Mouse (Mus musculus) gastrocnemius, postnatal 36 days (tissue): Measurements from ENCODE around the gene Kif28. TPM values are rescaled to one million over a fixed set of nuclear protein-coding genes. Genes with fewer than 3 reads are reported as not detected.
"Not testable (repeated sequence)": the region's sequence is repeated elsewhere in the genome, so short reads cannot be mapped to it uniquely, and the experiment has no call there.

Experiments used
- DNase-seq, 2 experiments: peaks; one replicate each; pipeline ENCODE4 v3.0.0; 2022
- intact Hi-C: fragments of 180-260 bp; cut with DNase I; formaldehyde crosslinking; loops from one replicate; pipeline ENCODE4 v1.15.1; 2025
- long read RNA-seq, 2 experiments: library from polyadenylated mRNA; stranded (forward); transcript quantifications; one replicate each; pipeline ENCODE4 v2.0.0; 2021
- total RNA-seq, 2 experiments: library from RNA; stranded (reverse); gene quantifications; 2 replicates each; pipeline ENCODE4 v1.2.3; 2021

Kif28 gene
- total RNA-seq: under 1 TPM in 1 of 2 experiments, not detected in 1; 0.15 TPM
- long read RNA-seq, experiment 1: 0 reads
- long read RNA-seq, experiment 2: 0 reads

DNA sequence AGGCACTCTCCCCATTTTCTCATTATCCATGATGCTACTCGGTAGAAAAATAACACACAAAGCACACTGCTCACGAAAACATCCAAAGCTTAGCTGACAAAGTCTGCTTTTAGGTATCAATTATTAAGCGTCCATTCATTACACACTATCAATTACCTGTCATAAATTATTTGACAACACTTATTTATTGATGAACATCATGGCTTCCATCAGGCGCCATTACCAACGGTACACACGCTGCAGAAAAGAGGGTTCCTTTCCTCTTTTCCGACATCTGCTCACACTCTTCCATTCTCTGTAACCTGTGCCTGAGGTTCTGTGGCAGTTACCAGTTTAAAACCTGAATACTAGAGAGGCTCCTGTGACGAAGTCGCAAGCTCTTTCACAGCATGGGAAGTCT, at the start of gene Kif28:
Gene Kif28, minus strand, starts transcription at position 101 of the 400 bp plus-strand sequence.
- intact Hi-C loops: no loop called here
- no peak for DNase-seq

DNA sequence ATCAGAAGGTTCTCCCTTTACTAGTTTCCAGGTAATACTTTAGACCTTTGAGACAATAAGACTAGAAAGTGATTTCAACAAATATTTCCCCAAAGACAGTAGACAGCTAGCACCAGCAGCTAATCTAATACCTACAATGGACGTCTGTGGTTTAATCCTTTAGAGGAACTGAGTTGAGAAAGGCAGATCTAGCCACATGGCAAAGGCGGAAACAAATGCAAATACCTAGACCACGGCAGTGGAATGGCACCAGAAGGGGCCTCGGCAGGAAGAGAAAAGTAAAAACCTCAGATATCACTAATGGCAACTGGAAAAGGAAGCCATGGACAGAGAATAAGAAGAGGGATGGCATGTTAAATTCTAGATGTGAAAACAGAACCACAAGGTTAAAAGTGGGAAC, 42.2 kb upstream of the Kif28 start:
- no peak for DNase-seq
- intact Hi-C loops: no loop called here

DNA sequence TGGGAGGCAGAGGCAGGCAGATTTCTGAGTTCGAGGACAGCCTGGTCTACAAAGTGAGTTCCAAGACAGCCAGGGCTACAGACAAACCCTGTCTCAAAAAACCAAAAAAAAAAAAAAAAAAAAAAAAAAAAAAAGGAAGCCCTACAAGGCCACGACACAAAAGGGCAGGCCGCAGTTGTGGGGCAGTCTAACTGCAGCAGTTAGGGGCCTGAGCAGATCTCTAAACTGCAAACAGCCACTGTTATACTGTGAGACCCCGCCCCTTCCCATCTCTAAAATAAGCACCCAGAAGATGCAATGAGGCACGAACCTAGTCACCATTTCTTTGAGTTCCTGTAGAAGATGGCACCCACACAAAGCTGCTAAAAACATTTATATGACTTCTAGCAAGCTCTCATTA, 40.4 kb upstream of the Kif28 start:
- intact Hi-C loops: no loop called here
- DNase-seq: no peak

DNA sequence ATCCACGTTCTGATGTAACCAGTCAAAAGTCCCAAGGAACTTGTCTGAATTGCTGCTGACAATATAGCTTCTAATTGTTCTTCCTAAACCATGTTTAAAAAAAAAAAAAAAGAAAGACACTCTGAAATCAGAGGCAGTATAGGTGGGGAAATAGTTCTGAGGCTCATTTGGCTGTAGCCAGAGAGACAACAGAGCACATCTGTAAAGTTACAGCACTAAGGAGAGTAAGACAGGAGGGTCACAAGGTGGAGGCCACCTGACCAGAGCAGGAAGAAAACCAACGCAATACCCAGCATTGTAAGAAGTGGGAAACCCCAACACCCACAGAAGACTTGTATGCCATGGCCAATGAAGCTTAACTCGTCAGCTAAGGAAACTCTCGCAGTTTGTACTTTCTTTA, 39.0 kb upstream of the Kif28 start:
- no peak for DNase-seq
- intact Hi-C loops: no loop called here

DNA sequence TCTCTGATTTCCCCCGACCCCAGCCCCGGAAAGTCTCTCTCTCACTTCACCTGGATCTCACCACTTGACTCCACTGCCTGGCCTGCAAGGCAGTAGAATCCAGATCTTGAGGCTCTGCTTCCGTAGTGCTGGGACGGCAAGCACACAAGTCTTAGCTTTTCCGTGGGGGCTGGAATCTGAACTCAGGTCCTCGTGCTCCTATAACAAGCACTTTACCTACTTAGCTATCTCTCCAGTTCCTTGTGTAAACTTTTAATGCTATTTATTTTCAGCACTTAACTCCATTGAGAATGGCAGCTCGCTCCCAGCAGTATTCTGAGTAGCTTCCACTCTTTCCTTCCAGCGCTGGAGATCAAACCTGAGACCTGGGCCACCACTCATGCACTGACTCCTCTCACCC, 31.8 kb upstream of the Kif28 start:
- DNase-seq: no peak
- intact Hi-C loops: loop anchor here (10.0 kb wide), 1 partner anchor 242 kb away; no protein-coding TSS in a partner anchor

DNA sequence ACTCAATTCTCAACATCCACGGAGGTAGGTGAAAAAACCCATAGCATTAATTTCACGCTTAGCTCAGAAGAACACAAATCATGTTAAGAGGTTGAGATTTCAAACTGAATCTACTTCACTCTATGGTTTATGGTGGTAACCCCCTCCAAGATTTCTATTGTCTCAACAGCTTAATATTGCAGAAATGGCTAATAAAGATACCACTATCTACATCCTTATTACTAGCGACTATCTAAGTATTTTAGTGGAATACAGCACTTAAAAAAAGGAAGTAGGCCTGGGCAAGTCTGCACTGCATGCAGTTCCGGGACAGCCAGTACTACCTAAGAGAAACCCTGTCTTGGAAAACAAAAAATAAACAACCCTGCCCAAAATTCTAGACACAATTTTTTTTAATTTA, 15.5 kb upstream of the Kif28 start:
- intact Hi-C loops: no loop called here
- DNase-seq: no peak

DNA sequence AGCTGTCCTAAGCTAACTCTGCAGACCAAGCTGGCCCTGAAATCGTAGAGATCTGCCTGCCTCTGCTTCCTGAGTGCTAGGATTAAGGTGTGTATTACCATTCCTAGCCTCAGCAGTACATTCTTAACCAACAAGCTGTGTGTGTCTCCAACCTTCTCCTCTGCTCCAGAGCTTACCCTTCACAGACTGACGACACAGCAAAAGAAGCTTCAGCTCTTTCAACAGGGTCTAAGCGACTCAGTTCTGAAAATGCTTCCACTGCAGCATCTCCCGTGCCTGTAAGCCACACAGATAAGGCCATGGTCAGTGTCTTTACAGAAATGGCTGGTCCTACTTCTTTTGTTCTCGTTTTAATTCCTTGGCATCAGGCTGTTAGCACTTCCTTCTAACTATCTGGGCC, 15.0 kb upstream of the Kif28 start:
- intact Hi-C loops: no loop called here
- DNase-seq: no peak

DNA sequence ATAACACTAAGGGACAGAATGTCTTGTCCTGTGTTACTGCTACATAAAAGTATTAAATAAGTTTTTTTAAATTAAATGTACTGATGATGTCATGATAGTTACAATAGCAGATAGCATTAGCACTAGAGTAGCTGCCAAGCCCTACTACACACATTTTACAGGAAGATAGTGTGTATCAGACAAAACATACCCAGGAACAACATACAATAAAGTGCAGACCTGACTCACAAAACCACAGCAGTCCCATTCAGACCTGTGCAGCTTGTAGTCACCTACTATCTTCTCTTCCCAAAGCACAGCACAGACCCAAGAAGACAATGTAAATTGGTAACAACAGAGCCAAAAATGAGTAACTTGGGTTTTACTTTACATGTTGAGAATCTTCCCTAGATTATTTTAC, 11.4 kb upstream of the Kif28 start:
- intact Hi-C loops: no loop called here
- DNase-seq: no peak

DNA sequence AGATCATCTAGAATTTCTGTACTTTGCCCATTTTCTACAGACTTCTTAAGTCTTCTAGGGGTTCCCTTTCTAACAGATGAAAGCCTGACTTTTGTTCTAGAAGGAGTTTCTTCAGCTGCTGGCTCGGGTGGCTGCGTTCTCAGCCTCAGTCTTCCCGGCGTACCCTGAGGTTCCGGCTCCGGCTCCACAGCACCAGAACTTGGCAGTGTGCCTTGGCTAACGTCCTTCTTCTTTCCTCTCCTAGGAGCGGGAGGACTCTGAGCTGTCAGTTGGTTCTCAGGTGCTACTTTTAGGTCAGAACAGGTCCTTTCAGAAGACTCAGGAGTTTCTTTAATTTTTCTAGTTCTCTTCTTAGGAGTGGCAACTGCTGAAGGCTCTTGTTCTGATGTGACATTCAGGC, 7.9 kb upstream of the Kif28 start:
- intact Hi-C loops: loop anchor here (5.0 kb wide), 1 partner anchor 39 kb away; no protein-coding TSS in a partner anchor
- DNase-seq: no peak

DNA sequence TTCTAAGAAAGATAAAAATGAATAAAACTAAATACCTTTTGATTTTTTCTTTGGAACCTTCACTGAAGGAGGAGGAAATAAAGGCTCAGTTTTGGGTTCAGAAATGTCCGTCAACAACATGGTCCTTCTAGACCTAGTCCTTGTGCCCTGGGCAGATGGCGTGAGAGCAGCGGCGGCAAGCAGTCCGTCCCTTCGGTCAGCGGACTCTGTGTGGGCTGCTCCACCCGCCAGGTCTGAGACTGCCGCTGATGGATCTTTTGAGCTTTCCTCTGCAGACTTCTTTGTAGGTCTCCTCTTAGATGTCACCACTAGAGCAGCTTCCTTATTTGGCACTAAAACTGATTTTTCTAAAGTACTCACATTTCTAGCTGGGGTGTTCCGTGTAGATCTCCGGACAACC, 7.2 kb upstream of the Kif28 start:
- DNase-seq: no peak
- intact Hi-C loops: loop anchor here (5.0 kb wide), 1 partner anchor 40 kb away; no protein-coding TSS in a partner anchor

DNA sequence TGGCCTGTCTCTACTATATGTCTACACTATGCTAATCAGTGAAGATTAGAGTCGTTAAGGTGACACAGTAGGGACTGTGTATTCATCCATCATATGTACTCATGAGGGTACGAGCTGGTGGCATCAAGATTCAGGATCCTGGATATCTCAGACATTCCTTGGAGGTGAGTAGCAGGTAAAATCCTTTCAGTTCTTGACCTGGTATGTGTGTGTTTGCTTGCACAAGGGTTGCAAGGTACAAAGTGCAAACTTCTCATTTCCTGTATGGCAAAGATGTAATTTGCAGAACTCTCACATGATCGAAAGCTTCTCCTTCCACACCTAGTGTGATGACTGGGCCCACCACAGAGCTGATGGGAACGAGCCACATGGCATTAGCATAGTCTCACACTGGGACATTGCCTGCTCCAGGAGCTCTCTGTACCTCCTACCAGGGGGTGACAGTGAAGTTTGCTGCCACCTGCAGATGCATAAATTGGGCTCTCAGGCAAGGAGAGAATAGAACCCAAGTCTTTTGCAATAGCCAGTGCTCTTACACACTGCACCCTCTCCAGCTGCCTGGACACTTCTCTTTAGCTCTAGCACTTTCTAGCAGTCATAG, 1.4 kb downstream of the Kif28 start:
- intact Hi-C loops: no loop called here
- no peak for DNase-seq

DNA sequence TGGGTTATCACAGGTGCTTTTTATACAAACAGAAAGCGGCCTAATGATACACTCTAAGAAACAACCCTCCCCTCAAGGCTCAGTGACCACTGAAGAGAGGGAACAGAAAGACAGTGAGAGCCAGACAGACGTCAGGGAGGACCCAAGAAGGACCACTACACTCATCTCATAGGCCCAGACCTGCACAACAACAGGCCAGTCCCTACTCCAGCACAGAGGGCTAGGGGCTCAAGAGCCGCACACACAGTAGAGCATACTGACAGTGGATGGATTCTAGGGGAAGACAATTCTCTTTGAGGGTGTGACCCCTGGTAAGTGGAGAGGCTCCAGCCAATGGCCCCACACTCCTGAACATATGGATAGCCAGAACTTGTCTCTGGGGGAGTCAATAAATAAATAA, 8.6 kb downstream of the Kif28 start:
- intact Hi-C loops: loop anchor here (10.0 kb wide), 2 partner anchors 92 to 232 kb away; no protein-coding TSS in a partner anchor

DNA sequence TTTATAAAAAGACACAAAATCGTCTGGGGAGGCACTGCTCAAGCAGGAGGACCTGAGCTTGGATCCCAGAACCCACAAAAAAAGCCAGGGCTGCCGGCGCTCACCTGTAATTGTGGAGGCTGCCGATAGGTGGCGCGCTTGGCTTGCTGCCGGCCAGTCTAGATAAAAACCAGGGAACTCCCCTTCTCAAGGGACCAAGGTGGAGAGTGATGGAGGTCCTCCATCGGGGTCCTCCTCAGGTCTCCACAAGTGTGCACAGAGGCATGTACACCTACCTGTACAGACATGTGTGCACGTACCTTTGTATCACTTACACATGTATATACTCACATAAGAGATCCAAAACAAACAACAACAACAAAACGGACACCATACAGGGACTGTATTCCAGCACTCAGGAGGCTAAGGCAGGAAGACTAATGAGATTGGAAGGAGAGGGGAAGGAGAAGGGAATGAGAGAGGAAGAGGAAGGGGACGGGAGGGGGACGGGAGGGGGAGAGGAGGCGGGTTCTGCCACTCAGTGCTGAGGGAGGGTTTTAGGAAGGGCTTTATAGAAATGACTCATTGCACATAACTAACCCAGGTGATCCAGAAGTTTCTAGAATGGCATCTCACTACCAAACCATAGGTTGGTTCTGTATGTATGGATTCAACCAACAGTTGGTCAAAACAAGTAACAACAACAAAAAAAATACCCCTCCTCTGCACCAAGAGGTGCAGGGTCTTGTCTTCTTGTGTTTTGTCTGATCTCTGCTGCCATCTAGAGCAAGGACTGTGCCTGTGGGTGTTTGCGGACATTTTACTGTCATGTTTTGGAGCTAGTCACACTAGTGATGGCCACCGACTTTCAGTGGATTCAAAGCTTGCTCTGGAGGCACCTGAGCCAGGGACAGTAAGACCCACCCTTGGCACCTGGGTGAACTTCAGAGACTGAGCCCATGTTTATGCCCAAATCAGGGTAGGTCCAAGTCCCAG, 10.3 kb downstream of the Kif28 start:
- intact Hi-C loops: loop anchor here (10.0 kb wide), 2 partner anchors 90 to 230 kb away; no protein-coding TSS in a partner anchor
- peak; percentile 39 to 51 for DNase-seq

More for the DNA sequence above, 8.6 kb downstream of the Kif28 start:
- no peak for DNase-seq

DNA sequence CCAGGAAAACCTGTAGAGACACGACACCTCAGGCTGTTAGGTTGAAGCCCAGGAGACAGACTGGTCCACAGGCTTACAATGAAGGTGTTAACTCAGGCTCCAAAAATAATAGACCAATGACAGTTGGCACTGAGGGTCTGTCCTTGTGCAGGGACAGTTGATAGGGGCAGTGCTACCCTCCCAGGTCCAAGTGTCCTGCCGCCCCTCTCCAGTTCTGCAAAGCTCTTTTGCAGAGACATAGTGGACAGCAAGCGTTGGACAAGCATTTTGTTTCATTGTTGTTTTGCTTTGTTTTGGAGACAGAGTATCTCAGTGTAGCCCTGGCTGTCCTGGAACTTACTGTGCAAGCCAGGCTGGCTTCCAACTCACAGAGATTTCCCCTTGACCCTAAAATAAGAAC, 13.7 kb downstream of the Kif28 start:
- no peak for DNase-seq
- intact Hi-C loops: loop anchor here (10.0 kb wide), 2 partner anchors 87 to 227 kb away; no protein-coding TSS in a partner anchor

DNA sequence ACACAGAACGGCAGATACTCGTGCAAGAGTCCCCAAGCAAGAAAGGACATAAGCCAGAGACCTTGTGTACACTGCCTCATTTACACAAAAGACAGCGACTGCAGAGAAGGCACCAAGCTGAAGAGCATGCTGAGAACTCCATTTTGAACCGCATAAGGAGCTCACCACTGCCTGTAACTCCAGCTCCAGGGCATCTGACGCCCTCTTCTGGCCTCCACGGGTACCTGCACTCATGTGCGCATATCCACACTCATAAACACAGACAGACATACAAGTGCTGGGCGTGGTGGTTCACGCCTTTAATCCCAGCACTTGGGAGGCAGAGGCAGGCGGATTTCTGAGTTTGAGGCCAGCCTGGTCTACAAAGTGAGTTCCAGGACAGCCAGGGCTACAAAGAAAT, 16.4 kb downstream of the Kif28 start:
- DNase-seq: no peak

DNA sequence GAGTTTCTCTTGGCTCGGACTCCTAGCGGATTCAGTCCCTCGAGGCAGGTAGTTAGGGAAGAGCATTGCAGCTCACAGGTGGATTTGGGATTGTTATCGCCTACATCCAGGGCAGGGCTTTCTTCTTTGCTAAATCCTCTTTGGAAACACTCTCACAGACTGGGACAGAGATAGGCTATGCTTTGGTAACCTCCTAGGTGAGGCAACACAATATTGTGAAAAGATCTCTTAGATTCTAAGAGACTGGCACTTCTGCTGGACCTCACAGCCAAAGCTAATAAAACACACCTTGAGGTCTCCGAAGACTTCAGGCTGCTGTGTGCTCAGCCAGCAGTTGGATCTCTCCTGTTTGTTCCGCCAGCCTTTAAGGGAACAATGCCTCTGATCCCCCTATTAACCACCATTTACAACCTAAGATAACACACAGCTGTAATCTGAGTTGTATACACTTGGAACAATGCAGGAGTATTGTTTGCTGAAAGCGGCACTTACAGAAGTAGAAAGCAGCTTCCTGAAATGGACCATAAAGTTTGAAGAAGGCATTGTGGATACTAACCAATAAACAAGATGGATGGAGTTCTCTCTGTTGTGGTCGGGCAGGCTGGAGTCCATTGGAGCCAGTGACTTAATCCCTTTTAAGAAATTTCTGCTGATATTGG, 22.1 kb downstream of the Kif28 start:
- intact Hi-C loops: no loop called here
- DNase-seq: no peak

More for the DNA sequence above, 16.4 kb downstream of the Kif28 start:
- intact Hi-C loops: no loop called here

DNA sequence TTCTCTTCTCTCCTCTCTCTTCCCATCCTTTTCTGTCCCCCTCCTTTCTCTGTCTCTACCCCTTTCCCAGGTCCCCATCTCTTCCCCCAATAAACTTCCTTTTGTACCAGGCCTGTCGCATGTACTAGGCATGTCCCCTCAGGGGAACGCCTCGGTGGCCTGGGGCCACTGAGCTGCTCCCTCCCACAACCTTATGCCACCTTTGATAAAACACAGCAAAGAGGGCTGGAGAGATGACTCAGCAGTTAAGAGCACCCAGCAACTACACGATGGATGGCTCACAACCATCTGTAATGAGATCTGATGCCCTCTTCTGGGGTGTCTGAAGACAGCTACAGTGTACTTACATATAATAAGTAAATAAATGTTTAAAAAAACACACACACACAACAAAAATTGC, 29.3 kb downstream of the Kif28 start:
- no peak for DNase-seq
- intact Hi-C loops: no loop called here

DNA sequence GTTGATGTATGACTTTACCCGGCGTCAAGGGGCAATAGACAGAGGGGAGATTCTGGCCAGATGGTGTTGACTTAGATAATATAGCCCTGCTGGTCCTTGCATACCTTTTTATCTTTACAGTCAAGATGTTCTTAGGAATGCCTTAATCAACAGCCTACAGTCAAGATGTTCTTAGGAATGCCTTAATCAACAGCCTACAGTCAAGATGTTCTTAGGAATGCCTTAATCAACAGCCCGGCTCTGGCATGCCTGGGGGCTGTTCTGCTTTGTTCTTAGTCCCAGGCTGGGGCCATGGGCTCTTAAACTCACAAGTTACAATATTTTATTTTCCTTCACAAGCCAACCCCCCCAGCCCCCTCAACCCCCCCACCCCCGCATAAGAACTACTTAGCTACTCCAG, 29.8 kb downstream of the Kif28 start:
- DNase-seq, intact Hi-C loops: not testable (repeated sequence)

DNA sequence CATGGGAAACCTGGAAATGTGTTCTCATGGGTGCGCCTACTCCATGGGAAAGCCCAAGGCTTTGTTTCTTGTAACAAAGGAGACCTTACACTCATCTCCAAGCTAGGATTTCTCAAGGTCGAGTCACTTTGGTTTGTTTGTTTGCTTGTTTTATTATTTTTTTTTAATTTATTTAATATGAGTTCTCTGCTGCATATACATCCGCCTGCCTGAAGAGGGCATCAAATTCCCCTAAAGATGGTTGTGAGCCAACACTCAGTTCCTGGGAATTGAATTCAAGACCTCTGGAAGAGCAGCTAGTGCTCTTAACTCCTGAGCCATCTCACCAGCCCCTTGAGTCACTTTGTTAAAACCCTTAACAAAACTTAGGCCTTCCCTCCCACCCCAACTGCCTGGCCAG, 31.7 kb downstream of the Kif28 start:
- intact Hi-C loops: no loop called here

DNA sequence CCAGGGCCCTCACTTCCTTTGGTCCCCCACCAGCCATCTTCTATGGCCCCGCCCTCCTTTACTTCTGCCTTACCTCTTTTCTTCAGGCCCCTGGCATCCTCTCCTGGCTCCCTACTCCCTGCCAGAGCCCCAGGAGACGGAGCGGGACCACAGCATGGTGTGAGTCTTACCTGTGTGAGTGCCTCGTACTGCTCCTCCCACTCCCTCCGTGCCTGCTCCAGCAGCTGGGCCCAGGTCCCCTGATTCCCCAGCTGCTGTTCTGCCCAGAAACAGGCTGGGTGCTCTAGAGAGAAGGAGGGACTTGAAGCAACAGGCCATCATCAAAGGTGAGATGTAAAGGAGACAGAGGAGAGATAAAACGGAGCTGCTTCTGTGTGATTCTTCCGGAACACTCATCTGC, 32.4 kb downstream of the Kif28 start:
- DNase-seq: no peak
- intact Hi-C loops: no loop called here

More for the DNA sequence above, 31.7 kb downstream of the Kif28 start:
- no peak for DNase-seq

DNA sequence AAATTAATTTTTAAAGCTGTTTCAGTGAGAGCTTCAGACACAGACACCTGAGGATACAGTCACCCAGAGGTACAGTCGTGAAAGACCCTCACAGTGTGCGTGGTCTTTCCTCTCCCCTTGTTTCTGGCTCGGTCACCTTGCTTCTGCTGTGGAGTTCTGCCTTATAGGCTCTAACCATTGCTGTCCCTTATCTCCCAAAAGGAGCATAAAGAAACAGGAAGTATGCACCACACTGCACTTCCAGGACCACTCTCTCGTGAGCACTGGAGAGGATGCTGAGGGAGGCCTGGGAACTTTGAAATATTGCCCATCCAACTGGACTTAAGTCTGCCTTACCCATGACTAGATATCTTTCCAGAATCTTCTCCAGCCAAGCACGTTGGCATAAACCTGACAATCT, 34.3 kb downstream of the Kif28 start:
- intact Hi-C loops: no loop called here

More for the DNA sequence above, 34.3 kb downstream of the Kif28 start:
- DNase-seq: no peak
